Mouse (Mus musculus): ENCODE results near the gene Sis. TPM values are rescaled to one million over a fixed set of nuclear protein-coding genes. Genes with fewer than 3 reads are reported as not detected.

Gene Sis
- total and polyA plus RNA-seq, 3 experiments: 0.47 to 1.9 (median 1.5) TPM

DNA sequence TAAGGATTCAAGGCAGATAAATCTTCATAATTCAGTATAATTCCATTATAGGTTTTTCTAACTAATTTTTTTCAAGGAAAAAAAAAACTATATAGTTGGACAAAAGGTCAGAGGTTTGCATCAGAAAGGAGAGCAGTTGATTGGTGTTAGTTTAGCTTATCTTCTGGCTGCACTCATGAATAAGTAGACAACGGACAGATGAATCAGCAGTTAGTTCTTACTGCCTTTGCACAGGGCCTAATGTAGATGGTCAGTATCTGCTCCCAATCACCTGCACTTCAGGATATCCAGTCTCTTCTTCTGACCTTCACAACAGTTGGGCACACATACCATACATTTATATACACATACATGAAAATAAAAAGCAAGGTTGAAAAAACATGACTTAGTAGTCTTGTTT, 85.2 kb downstream of the Sis start:
- Histone ChIP-seq H3K9ac (ENCODE audit: insufficient read depth, low read depth) (no peak overlapping the region), H3K27ac (ENCODE audit: insufficient read depth, low read depth) (no peak overlapping the region), H3K9me3 (replicated peaks; ENCODE audit: low read length) (no peaks in the 10 kb centered on the region), H3K36me3 (replicated peaks in 1 of 2; ENCODE audit: control insufficient read depth in 1 of 2, insufficient read depth in 1 of 2, low read length in 1 of 2) (no peaks in the 10 kb centered on the region), H3K4me2 (ENCODE audit: insufficient read depth, low read depth, poor library complexity, severe bottlenecking) (no peak overlapping the region), H3K4me3 (replicated peaks in 1 of 3; ENCODE audit: low read depth in 2 of 3, low read length in 2 of 3, poor library complexity in 1 of 3) (no peak overlapping the region), H3K27me3 (replicated peaks) (no peaks in the 10 kb centered on the region), H3K4me1 (ENCODE audit: control insufficient read depth in 1 of 2, insufficient read depth in 2 of 2) (no peaks in the 10 kb centered on the region), H3K79me2 (replicated peaks; ENCODE audit: control insufficient read depth, extremely low read depth, insufficient read depth, poor library complexity, severe bottlenecking) (no peaks in the 10 kb centered on the region)
- DNase-seq (ENCODE audit: extremely low read depth): no peak
- in situ Hi-C loops (cut with MboI; ENCODE audit: low pct_ligation_motif_present, low pct_unique_long_range_greater_than_20kb, low sequenced_read_pairs): no loop called here
- TF ChIP-seq ZC3H11A (IDR thresholded peaks at IDR 0.05; ENCODE audit: low read depth, low read length): no peak
- dilution Hi-C loops (cut with MboI; ENCODE audit: extremely low pct_ligation_motif_present, extremely low pct_unique_long_range_greater_than_20kb, low sequenced_read_pairs): no loop called here

DNA sequence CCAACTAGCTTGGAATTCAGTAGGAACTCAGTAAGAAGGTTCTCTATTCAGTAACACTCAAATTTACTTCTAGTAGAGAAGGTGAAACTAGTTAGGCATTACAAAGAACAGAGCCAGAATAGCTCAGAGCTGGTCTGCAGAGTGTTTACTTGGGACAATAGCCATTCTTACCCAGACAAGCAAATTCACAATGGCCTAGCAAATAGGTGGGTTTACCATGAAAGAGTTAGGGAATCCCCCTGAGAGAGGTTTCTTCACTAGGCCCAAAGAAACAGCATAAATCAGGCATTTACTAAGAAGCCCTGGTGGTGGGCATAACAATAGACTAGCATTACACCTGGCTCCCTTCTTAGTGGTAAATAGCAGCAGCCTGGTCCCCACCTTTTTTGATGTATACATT, 99.5 kb downstream of the Sis start:
- dilution Hi-C loops (cut with MboI; ENCODE audit: extremely low pct_ligation_motif_present, extremely low pct_unique_long_range_greater_than_20kb, low sequenced_read_pairs): no loop called here
- H3K79me2 ChIP-seq (replicated peaks; ENCODE audit: control insufficient read depth, extremely low read depth, insufficient read depth, poor library complexity, severe bottlenecking): no peaks in the 10 kb centered on the region

GRCm38 (mm10) chr3:72858738-72859137, 108.9 kb downstream of the Sis start:
- Histone ChIP-seq H3K36me3 (replicated peaks in 1 of 2; ENCODE audit: control insufficient read depth in 1 of 2, insufficient read depth in 1 of 2, low read length in 1 of 2) (no peaks in the 10 kb centered on the region), H3K4me2 (ENCODE audit: insufficient read depth, low read depth, poor library complexity, severe bottlenecking) (no peak overlapping the region), H3K27me3 (replicated peaks) (no peaks in the 10 kb centered on the region), H3K9me3 (replicated peaks; ENCODE audit: low read length) (no peaks in the 10 kb centered on the region), H3K79me2 (replicated peaks; ENCODE audit: control insufficient read depth, extremely low read depth, insufficient read depth, poor library complexity, severe bottlenecking) (no peaks in the 10 kb centered on the region), H3K27ac (ENCODE audit: insufficient read depth, low read depth) (no peak overlapping the region), H3K9ac (ENCODE audit: insufficient read depth, low read depth) (no peak overlapping the region), H3K4me3 (replicated peaks in 1 of 3; ENCODE audit: low read depth in 2 of 3, low read length in 2 of 3, poor library complexity in 1 of 3) (no peak overlapping the region), H3K4me1 (ENCODE audit: control insufficient read depth in 1 of 2, insufficient read depth in 2 of 2) (no peaks in the 10 kb centered on the region)
- in situ Hi-C loops (cut with MboI; ENCODE audit: low pct_ligation_motif_present, low pct_unique_long_range_greater_than_20kb, low sequenced_read_pairs): no loop called here
- dilution Hi-C loops (cut with MboI; ENCODE audit: extremely low pct_ligation_motif_present, extremely low pct_unique_long_range_greater_than_20kb, low sequenced_read_pairs): no loop called here
- no peak for DNase-seq (ENCODE audit: extremely low read depth)
- TF ChIP-seq BHLHE40 (IDR thresholded peaks at IDR 0.05; ENCODE audit: low read depth, low read length): no peak
- no peak for TF ChIP-seq MYC (IDR thresholded peaks at IDR 0.05; ENCODE audit: low read depth, low read length)
- no peak for TF ChIP-seq POLR2AphosphoS2 (IDR thresholded peaks at IDR 0.05; ENCODE audit: low read depth, low read length)
- no peak for TF ChIP-seq TBP (conservative IDR thresholded peaks at IDR 0.05; ENCODE audit: low read depth, low read length)
- TF ChIP-seq RAD21 (IDR thresholded peaks at IDR 0.05; ENCODE audit: low read depth, low read length): no peak
- no peak for TF ChIP-seq USF2 (conservative IDR thresholded peaks at IDR 0.05; ENCODE audit: low read depth, low read length)
- no peak for TF ChIP-seq PAX5 (IDR thresholded peaks at IDR 0.05; ENCODE audit: low read length)
- TF ChIP-seq ZKSCAN1 (IDR thresholded peaks at IDR 0.05; ENCODE audit: borderline replicate concordance, low read depth, low read length): no peak
- no peak for TF ChIP-seq USF1 (IDR thresholded peaks at IDR 0.05; ENCODE audit: low read depth, low read length)
- TF ChIP-seq ELF1 (IDR thresholded peaks at IDR 0.05; ENCODE audit: low read depth, low read length): no peak
- no peak for TF ChIP-seq NELFE (IDR thresholded peaks at IDR 0.05; ENCODE audit: low read depth, low read length)
- TF ChIP-seq HCFC1 (IDR thresholded peaks at IDR 0.05; ENCODE audit: low read depth, low read length): no peak
- no peak for TF ChIP-seq UBTF (IDR thresholded peaks at IDR 0.05; ENCODE audit: low read depth, low read length)
- TF ChIP-seq CTCF (conservative IDR thresholded peaks at IDR 0.05 in 1 of 2, IDR thresholded peaks at IDR 0.05 in 1 of 2; ENCODE audit: low read depth in 2 of 2, low read length in 2 of 2): no peak
- TF ChIP-seq JUN (IDR thresholded peaks at IDR 0.05; ENCODE audit: insufficient read depth, low read depth, low read length): no peak
- no peak for TF ChIP-seq ZC3H11A (IDR thresholded peaks at IDR 0.05; ENCODE audit: low read depth, low read length)

More for the DNA sequence above, 99.5 kb downstream of the Sis start:
- no peak overlapping the region for H3K4me3 ChIP-seq (replicated peaks in 1 of 3; ENCODE audit: low read depth in 2 of 3, low read length in 2 of 3, poor library complexity in 1 of 3)
- no peaks in the 10 kb centered on the region for H3K36me3 ChIP-seq (replicated peaks in 1 of 2; ENCODE audit: control insufficient read depth in 1 of 2, insufficient read depth in 1 of 2, low read length in 1 of 2)
- no peak overlapping the region for H3K4me2 ChIP-seq (ENCODE audit: insufficient read depth, low read depth, poor library complexity, severe bottlenecking)
- no peak overlapping the region for H3K27ac ChIP-seq (ENCODE audit: insufficient read depth, low read depth)
- no peaks in the 10 kb centered on the region for H3K9me3 ChIP-seq (replicated peaks; ENCODE audit: low read length)
- in situ Hi-C loops (cut with MboI; ENCODE audit: low pct_ligation_motif_present, low pct_unique_long_range_greater_than_20kb, low sequenced_read_pairs): no loop called here
- TF ChIP-seq MAFK (IDR thresholded peaks at IDR 0.05; ENCODE audit: insufficient replicate concordance, low read length) (no peak), POLR2A (IDR thresholded peaks at IDR 0.05; ENCODE audit: low read depth, low read length) (no peak), RAD21 (IDR thresholded peaks at IDR 0.05; ENCODE audit: low read depth, low read length) (no peak), CHD1 (IDR thresholded peaks at IDR 0.05; ENCODE audit: low read depth, low read length) (no peak), MAZ (IDR thresholded peaks at IDR 0.05; ENCODE audit: low read depth, low read length) (no peak), GABPA (IDR thresholded peaks at IDR 0.05; ENCODE audit: insufficient replicate concordance, low read depth, low read length) (no peak), EP300 (IDR thresholded peaks at IDR 0.05; ENCODE audit: low read length) (no peak), CHD2 (IDR thresholded peaks at IDR 0.05; ENCODE audit: low read length) (no peak), USF2 (conservative IDR thresholded peaks at IDR 0.05; ENCODE audit: low read depth, low read length) (no peak), BHLHE40 (IDR thresholded peaks at IDR 0.05; ENCODE audit: low read depth, low read length) (no peak), TCF12 (IDR thresholded peaks at IDR 0.05; ENCODE audit: low read depth, low read length) (no peak), NELFE (IDR thresholded peaks at IDR 0.05; ENCODE audit: low read depth, low read length) (no peak), KAT2A (IDR thresholded peaks at IDR 0.05; ENCODE audit: insufficient replicate concordance, low read length) (no peak), MXI1 (IDR thresholded peaks at IDR 0.05; ENCODE audit: low read depth, low read length) (no peak), MAX (IDR thresholded peaks at IDR 0.05; ENCODE audit: low read length) (no peak), ZNF384 (IDR thresholded peaks at IDR 0.05; ENCODE audit: low read depth, low read length) (no peak), IRF4 (IDR thresholded peaks at IDR 0.05; ENCODE audit: low read depth, low read length) (no peak), ELF1 (IDR thresholded peaks at IDR 0.05; ENCODE audit: low read depth, low read length) (no peak)
- H3K9ac ChIP-seq (ENCODE audit: insufficient read depth, low read depth): no peak overlapping the region
- no peak for DNase-seq (ENCODE audit: extremely low read depth)
- H3K4me1 ChIP-seq (ENCODE audit: control insufficient read depth in 1 of 2, insufficient read depth in 2 of 2): no peaks in the 10 kb centered on the region
- H3K27me3 ChIP-seq (replicated peaks): no peaks in the 10 kb centered on the region
